Mouse (Mus musculus): ENCODE data around the gene Fam78a. TPM values are rescaled to one million over a fixed set of nuclear protein-coding genes. Genes with fewer than 3 reads are reported as not detected.

Gene Fam78a
- polyA plus RNA-seq, 1 experiment: 12.5 TPM

DNA sequence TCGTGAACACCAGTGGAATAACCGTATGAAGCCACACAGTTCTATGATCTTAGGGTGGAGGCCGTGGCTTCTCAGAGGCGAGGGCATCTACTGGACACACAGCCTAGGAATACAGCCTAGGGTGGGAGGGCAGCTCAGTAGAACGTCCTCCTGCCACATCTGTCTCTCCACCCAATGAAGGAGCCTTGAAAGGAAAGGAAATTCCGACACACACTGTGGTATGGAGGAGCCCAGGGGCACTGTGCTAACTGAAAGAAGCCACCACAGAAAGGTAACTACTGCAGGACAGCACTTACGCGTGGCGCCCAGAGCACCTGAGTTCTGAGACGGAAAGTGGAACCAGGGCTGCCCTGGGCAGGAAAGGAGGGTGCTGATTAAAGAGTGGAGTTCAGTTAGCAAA lies 13.9 kb downstream of the Fam78a start:
- Histone ChIP-seq H3K4me1 (ENCODE audit: control insufficient read depth, insufficient read depth, low read length) (no peaks in the 10 kb centered on the region; the same call in 1 of the 2 replicates), H3K4me3 (replicated peaks; ENCODE audit: control insufficient read depth, low read depth, low read length) (no peak overlapping the region), H3K27ac (ENCODE audit: control insufficient read depth, insufficient read depth, low read depth, low read length, poor library complexity) (no peak overlapping the region)
- no peak for TF ChIP-seq POLR2A (IDR thresholded peaks at IDR 0.05; ENCODE audit: borderline replicate concordance, control insufficient read depth, low read depth, low read length)
- TF ChIP-seq CTCF (IDR thresholded peaks at IDR 0.05; ENCODE audit: control insufficient read depth, insufficient read depth, low read length): no peak
- WGBS: 93% methylated on average over 10 of the region's 10 CpGs

DNA sequence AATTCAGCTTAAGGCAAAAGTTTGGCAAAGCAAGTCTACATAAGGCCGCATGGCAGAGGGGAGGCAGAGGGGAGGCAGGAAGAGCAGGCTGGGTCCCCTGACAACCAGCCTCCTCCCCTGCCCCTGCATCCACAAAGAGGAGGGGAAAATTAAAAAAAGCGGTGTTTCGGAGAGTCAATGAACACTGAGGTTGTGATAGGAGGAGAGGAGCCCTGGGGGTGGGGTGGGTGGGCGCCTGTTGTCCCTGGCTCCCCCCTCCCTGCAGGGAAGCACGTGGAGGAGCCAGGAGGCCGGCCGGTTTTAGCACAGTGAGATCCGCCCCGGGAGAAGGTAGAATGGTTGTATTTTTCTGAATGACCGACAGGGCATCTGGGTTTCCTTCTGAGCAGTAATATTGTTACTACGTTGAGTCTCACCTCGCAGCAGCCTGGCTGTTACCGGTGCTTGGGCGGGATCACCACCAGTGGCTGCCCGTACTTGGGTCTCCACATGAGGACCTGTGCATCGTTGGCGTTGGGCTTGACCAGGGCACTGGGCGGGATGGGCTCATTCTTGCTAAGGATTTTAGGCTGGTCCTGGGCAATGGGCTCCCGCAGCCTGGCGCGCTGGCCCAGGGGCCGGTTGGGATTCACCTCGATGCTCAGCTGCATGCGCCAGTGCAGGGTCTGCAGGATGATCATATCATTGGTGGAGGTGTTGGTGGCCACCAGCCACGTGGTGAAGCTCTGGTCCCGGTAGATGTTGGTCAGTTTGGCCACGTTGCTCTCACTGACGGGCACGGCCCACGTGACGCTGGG lies 15.6 kb downstream of the Fam78a start:
- WGBS: 92% methylated on average over 31 of the region's 31 CpGs
- Histone ChIP-seq H3K27ac (ENCODE audit: control insufficient read depth, insufficient read depth, low read depth, low read length, poor library complexity) (no peak overlapping the region), H3K4me3 (replicated peaks; ENCODE audit: control insufficient read depth, low read depth, low read length) (no peak overlapping the region), H3K4me1 (ENCODE audit: control insufficient read depth, insufficient read depth, low read length) (peaks cover 1% of the 10 kb centered on the region; the same call in 1 of the 2 replicates)
- TF ChIP-seq POLR2A (IDR thresholded peaks at IDR 0.05; ENCODE audit: borderline replicate concordance, control insufficient read depth, low read depth, low read length): no peak
- no peak for TF ChIP-seq CTCF (IDR thresholded peaks at IDR 0.05; ENCODE audit: control insufficient read depth, insufficient read depth, low read length)

DNA sequence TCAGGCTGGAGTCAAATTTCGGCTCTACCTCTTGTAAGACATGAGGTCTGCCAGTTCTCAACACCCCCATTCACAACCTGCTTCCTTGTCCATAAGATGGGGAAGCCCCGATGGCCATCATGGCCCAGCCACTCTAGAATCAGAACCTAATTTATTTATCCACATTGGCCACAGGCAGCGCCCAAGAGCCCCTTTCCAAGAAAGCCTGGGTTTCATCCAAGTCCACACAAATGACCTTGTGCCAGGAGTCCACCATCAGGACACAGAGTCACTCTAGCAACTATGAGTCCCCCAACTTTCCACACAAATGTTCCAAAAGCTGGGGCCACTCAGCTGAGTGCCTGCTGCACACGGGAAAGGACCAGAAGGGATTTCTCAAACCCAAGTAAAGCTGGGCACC lies 18.7 kb downstream of the Fam78a start:
- Histone ChIP-seq H3K4me1 (ENCODE audit: control insufficient read depth, insufficient read depth, low read length) (peaks cover 9% of the 10 kb centered on the region), H3K27ac (ENCODE audit: control insufficient read depth, insufficient read depth, low read depth, low read length, poor library complexity) (no peak overlapping the region), H3K4me3 (replicated peaks; ENCODE audit: control insufficient read depth, low read depth, low read length) (no peak overlapping the region)
- 86% methylated on average over 4 of the region's 4 CpGs for WGBS
- TF ChIP-seq POLR2A (IDR thresholded peaks at IDR 0.05; ENCODE audit: borderline replicate concordance, control insufficient read depth, low read depth, low read length) (no peak), CTCF (IDR thresholded peaks at IDR 0.05; ENCODE audit: control insufficient read depth, insufficient read depth, low read length) (no peak)

DNA sequence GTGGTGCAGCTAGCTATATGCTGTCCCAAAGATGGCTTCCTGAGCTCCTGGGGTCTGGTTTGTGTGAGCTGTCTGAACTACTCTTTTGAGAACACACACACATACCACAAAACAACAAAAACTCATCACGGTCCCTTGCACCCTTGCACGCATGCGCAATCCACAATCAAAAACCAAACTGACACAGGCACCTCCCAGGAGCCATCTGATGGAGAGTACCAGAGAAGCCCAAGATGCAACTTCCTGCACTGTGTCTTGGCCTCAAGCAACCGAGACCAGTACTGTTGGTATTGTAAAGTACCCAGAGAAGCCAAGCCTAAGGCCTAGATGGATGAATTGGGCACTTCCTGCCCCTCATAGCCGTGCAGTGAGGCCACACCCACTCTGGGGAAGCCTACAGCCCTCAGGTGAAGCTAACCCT lies 19.3 kb downstream of the Fam78a start:
- no peak overlapping the region for H3K4me3 ChIP-seq (replicated peaks; ENCODE audit: control insufficient read depth, low read depth, low read length)
- H3K27ac ChIP-seq (ENCODE audit: control insufficient read depth, insufficient read depth, low read depth, low read length, poor library complexity): peak overlapping the region; percentile 36
- TF ChIP-seq POLR2A (IDR thresholded peaks at IDR 0.05; ENCODE audit: borderline replicate concordance, control insufficient read depth, low read depth, low read length) (no peak), CTCF (IDR thresholded peaks at IDR 0.05; ENCODE audit: control insufficient read depth, insufficient read depth, low read length) (no peak)
- peaks cover 10% of the 10 kb centered on the region for H3K4me1 ChIP-seq (ENCODE audit: control insufficient read depth, insufficient read depth, low read length)
- WGBS: 48% methylated on average over 5 of the region's 5 CpGs

DNA sequence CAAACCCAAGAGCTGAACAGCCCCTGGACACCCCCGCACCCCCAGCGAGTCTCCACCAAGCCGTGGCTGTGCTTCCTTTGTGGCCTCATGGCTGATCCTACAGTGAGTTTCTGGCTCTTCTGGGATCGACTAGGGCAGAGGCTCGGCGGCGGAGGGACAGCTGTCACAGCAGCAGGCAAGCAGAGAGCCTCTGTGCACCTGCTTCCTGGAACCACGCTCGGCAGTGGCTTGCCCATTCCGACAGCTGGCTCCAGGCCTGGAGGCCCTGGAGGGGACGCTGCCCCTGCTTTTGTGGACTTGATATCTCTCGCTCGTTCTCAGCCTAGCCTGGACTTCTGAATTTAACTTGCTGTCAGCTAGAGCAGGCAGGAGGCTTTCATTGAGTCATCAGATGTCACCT lies 19.7 kb downstream of the Fam78a start:
- Histone ChIP-seq H3K27ac (ENCODE audit: control insufficient read depth, insufficient read depth, low read depth, low read length, poor library complexity) (peak overlapping the region; percentile 36), H3K4me1 (ENCODE audit: control insufficient read depth, insufficient read depth, low read length) (peaks cover 10% of the 10 kb centered on the region), H3K4me3 (replicated peaks; ENCODE audit: control insufficient read depth, low read depth, low read length) (no peak overlapping the region)
- 22% methylated on average over 13 of the region's 13 CpGs for WGBS
- no peak for TF ChIP-seq POLR2A (IDR thresholded peaks at IDR 0.05; ENCODE audit: borderline replicate concordance, control insufficient read depth, low read depth, low read length)

DNA sequence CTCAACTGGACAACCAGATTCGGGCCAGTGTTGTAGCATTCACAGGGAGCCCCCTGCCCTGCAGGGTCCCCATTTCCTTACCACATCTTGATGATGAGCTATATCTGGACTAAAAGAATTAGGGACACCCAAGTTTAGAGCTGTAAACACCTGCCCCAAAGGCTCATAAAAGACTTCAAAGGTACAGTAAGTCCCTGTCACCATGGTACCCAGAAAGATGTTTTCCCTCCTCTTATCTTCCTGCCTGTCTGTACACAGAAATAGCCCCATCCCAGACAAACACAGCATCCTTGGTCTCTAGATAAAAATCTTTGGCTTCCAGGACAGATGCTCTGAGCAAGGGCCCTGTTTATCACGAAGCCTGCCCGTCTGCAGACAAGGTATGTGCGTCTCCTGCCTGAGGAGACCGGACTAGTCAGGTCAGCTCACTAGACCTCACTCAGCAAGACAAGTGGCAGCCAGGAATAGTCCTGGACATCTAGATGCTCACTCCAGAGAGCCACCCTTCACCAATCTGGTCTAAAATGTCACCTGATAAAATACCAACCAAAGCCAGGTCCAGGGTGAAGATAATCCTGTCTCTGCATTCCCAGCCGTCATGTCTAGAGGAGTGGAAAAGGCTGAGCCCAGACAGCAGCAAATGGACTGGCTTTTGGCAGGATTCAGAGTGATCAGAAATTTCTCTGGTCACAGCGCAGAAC lies 21.1 kb downstream of the Fam78a start:
- WGBS: 51% methylated on average over 7 of the region's 7 CpGs
- Histone ChIP-seq H3K27ac (ENCODE audit: control insufficient read depth, insufficient read depth, low read depth, low read length, poor library complexity) (peak overlapping the region; percentile 68), H3K4me1 (ENCODE audit: control insufficient read depth, insufficient read depth, low read length) (peaks cover 10% of the 10 kb centered on the region), H3K4me3 (replicated peaks; ENCODE audit: control insufficient read depth, low read depth, low read length) (no peak overlapping the region)
- TF ChIP-seq POLR2A (IDR thresholded peaks at IDR 0.05; ENCODE audit: borderline replicate concordance, control insufficient read depth, low read depth, low read length): no peak
- no peak for TF ChIP-seq CTCF (IDR thresholded peaks at IDR 0.05; ENCODE audit: control insufficient read depth, insufficient read depth, low read length)

DNA sequence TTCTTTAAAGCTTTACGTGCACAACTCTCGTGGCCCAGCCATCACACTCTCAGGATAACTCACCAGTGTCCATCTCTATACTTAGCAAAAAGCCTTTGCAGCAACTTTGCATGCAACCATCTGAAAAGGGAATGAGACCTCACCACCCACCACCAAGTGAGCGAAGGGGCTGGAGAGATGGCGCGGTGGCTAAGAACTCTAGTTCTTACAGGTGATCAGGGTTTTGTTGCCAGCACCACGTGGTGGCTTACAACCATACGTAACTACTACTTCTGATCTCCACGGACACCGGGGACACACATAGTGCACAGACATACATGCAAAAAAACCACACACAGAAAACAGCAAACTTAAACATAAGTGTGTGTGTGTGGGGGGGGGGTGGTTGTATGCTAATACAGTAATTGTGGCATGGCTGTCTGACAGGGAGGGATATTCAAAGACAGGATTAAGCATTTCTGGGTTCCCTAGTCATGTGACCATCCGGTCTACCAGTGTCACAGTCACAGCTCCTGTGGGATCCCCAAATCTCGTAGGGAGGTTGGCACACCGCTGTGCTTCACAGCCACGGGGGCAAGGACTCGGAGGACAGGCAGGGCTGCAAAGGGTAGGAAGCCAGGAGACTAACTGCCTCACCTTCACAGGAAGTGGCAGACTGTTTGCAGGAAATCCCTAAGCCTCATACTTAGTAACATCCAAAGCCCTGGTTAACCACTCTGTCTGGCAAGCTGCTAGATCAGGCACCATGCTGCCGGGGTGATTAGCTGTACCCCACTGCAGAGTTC lies 21.8 kb downstream of the Fam78a start:
- H3K4me1 ChIP-seq (ENCODE audit: control insufficient read depth, insufficient read depth, low read length): peaks cover 10% of the 10 kb centered on the region
- H3K27ac ChIP-seq (ENCODE audit: control insufficient read depth, insufficient read depth, low read depth, low read length, poor library complexity): peak overlapping the region; percentile 68
- WGBS: 43% methylated on average over 15 of the region's 15 CpGs
- TF ChIP-seq CTCF (IDR thresholded peaks at IDR 0.05; ENCODE audit: control insufficient read depth, insufficient read depth, low read length): no peak
- TF ChIP-seq POLR2A (IDR thresholded peaks at IDR 0.05; ENCODE audit: borderline replicate concordance, control insufficient read depth, low read depth, low read length): no peak
- no peak overlapping the region for H3K4me3 ChIP-seq (replicated peaks; ENCODE audit: control insufficient read depth, low read depth, low read length)
